Mouse (Mus musculus): ENCODE results near the gene Sall1. TPM values are rescaled to one million over a fixed set of nuclear protein-coding genes. Genes with fewer than 3 reads are reported as not detected.
A peak's percentile ranks its signal among the peaks of the same experiment; 100 is the strongest.

The Sall1 gene
- total and polyA plus RNA-seq, 3 experiments = 0.05 TPM; not detected in 2

- no peak for ATAC-seq (ENCODE audit: extremely low read depth, insufficient number of reproducible peaks, low FRiP score, poor library complexity, severe bottlenecking)
- H3K4me3 ChIP-seq (ENCODE audit: low read depth, low read length) = no peak overlapping the region; the same call in 1 of the 2 replicates
These were observed 3.1 kb downstream of the Sall1 start for GRCm38 (mm10) chr8:89040751-89041420.

GRCm38 (mm10) chr8:89039890-89040289 lies 4.1 kb downstream of the Sall1 start:
- peaks cover 52% of the 10 kb centered on the region for H3K9me3 ChIP-seq (replicated peaks)
- ATAC-seq (ENCODE audit: extremely low read depth, insufficient number of reproducible peaks, low FRiP score, poor library complexity, severe bottlenecking) (no peak), DNase-seq (ENCODE audit: low spot score) (no peak)
- no peak overlapping the region for H3K4me3 ChIP-seq (ENCODE audit: low read depth, low read length)
- H3K36me3 ChIP-seq (replicated peaks) = no peaks in the 10 kb centered on the region
- TF ChIP-seq GATA2 (IDR thresholded peaks at IDR 0.05; ENCODE audit: borderline replicate concordance, low read depth, low read length) (no peak), POLR2AphosphoS5 (IDR thresholded peaks at IDR 0.05; ENCODE audit: insufficient replicate concordance, low read depth, low read length) (no peak), GATA1 (IDR thresholded peaks at IDR 0.05; ENCODE audit: borderline replicate concordance, low read length) (no peak), CTCF (IDR thresholded peaks at IDR 0.05; ENCODE audit: low read depth, low read length) (no peak), TAL1 (conservative IDR thresholded peaks at IDR 0.05; ENCODE audit: low read depth, low read length) (no peak)
- no peaks in the 10 kb centered on the region for H3K27me3 ChIP-seq (ENCODE audit: insufficient read depth, low read length)
- no peaks in the 10 kb centered on the region for H3K4me1 ChIP-seq (ENCODE audit: insufficient read depth, low read depth, low read length)

More at GRCm38 (mm10) chr8:89040751-89041420, 3.1 kb downstream of the Sall1 start:
- TF ChIP-seq GATA1 (IDR thresholded peaks at IDR 0.05; ENCODE audit: borderline replicate concordance, low read length) = no peak
- TF ChIP-seq POLR2AphosphoS5 (IDR thresholded peaks at IDR 0.05; ENCODE audit: insufficient replicate concordance, low read depth, low read length) = no peak
- Histone ChIP-seq H3K36me3 (replicated peaks) (no peaks in the 10 kb centered on the region), H3K27me3 (ENCODE audit: insufficient read depth, low read length) (no peaks in the 10 kb centered on the region), H3K9me3 (replicated peaks) (peaks cover 62% of the 10 kb centered on the region), H3K4me1 (ENCODE audit: insufficient read depth, low read depth, low read length) (no peaks in the 10 kb centered on the region)
- DNase-seq (ENCODE audit: low spot score) = no peak

GRCm38 (mm10) chr8:89038920-89039319 lies 5.0 kb downstream of the Sall1 start:
- ATAC-seq (ENCODE audit: extremely low read depth, insufficient number of reproducible peaks, low FRiP score, poor library complexity, severe bottlenecking) (no peak), DNase-seq (ENCODE audit: low spot score) (no peak)
- TF ChIP-seq GATA2 (IDR thresholded peaks at IDR 0.05; ENCODE audit: borderline replicate concordance, low read depth, low read length) (no peak), GATA1 (IDR thresholded peaks at IDR 0.05; ENCODE audit: borderline replicate concordance, low read length) (no peak), TAL1 (conservative IDR thresholded peaks at IDR 0.05; ENCODE audit: low read depth, low read length) (no peak), CTCF (IDR thresholded peaks at IDR 0.05; ENCODE audit: low read depth, low read length) (no peak)
- Histone ChIP-seq H3K27me3 (ENCODE audit: insufficient read depth, low read length) (no peaks in the 10 kb centered on the region), H3K9me3 (replicated peaks) (peaks cover 48% of the 10 kb centered on the region), H3K4me3 (ENCODE audit: low read depth, low read length) (no peak overlapping the region), H3K36me3 (replicated peaks) (no peaks in the 10 kb centered on the region), H3K4me1 (ENCODE audit: insufficient read depth, low read depth, low read length) (no peaks in the 10 kb centered on the region)

GRCm38 (mm10) chr8:89037536-89038236 lies 6.3 kb downstream of the Sall1 start:
- Histone ChIP-seq H3K36me3 (replicated peaks) (no peaks in the 10 kb centered on the region), H3K9me3 (replicated peaks) (peaks cover 44% of the 10 kb centered on the region), H3K4me1 (ENCODE audit: insufficient read depth, low read depth, low read length) (no peaks in the 10 kb centered on the region), H3K27me3 (ENCODE audit: insufficient read depth, low read length) (no peaks in the 10 kb centered on the region), H3K4me3 (ENCODE audit: low read depth, low read length) (no peak overlapping the region)
- TF ChIP-seq POLR2AphosphoS5 (IDR thresholded peaks at IDR 0.05; ENCODE audit: insufficient replicate concordance, low read depth, low read length) (no peak), TAL1 (conservative IDR thresholded peaks at IDR 0.05; ENCODE audit: low read depth, low read length) (no peak), CTCF (IDR thresholded peaks at IDR 0.05; ENCODE audit: low read depth, low read length) (no peak), GATA2 (IDR thresholded peaks at IDR 0.05; ENCODE audit: borderline replicate concordance, low read depth, low read length) (no peak), GATA1 (IDR thresholded peaks at IDR 0.05; ENCODE audit: borderline replicate concordance, low read length) (no peak)
- ATAC-seq (ENCODE audit: extremely low read depth, insufficient number of reproducible peaks, low FRiP score, poor library complexity, severe bottlenecking) (no peak), DNase-seq (ENCODE audit: low spot score) (no peak)

- ATAC-seq (ENCODE audit: extremely low read depth, insufficient number of reproducible peaks, low FRiP score, poor library complexity, severe bottlenecking) (no peak), DNase-seq (ENCODE audit: low spot score) (no peak)
- Histone ChIP-seq H3K27me3 (ENCODE audit: insufficient read depth, low read length) (no peaks in the 10 kb centered on the region), H3K9me3 (replicated peaks) (peaks cover 62% of the 10 kb centered on the region), H3K4me1 (ENCODE audit: insufficient read depth, low read depth, low read length) (no peaks in the 10 kb centered on the region), H3K36me3 (replicated peaks) (no peaks in the 10 kb centered on the region), H3K4me3 (ENCODE audit: low read depth, low read length) (peak overlapping the region; percentile 6; the same call in 1 of the 2 replicates)
- TF ChIP-seq POLR2AphosphoS5 (IDR thresholded peaks at IDR 0.05; ENCODE audit: insufficient replicate concordance, low read depth, low read length) (no peak), TAL1 (conservative IDR thresholded peaks at IDR 0.05; ENCODE audit: low read depth, low read length) (no peak), CTCF (IDR thresholded peaks at IDR 0.05; ENCODE audit: low read depth, low read length) (no peak), GATA1 (IDR thresholded peaks at IDR 0.05; ENCODE audit: borderline replicate concordance, low read length) (no peak), GATA2 (IDR thresholded peaks at IDR 0.05; ENCODE audit: borderline replicate concordance, low read depth, low read length) (no peak)
These were observed 11.6 kb downstream of the Sall1 start for GRCm38 (mm10) chr8:89032412-89032811.

- no peaks in the 10 kb centered on the region for H3K27me3 ChIP-seq (ENCODE audit: insufficient read depth, low read length)
- H3K4me3 ChIP-seq (ENCODE audit: low read depth, low read length) = no peak overlapping the region
- TF ChIP-seq TAL1 (conservative IDR thresholded peaks at IDR 0.05; ENCODE audit: low read depth, low read length) = no peak
- no peak for TF ChIP-seq GATA2 (IDR thresholded peaks at IDR 0.05; ENCODE audit: borderline replicate concordance, low read depth, low read length)
- no peak for TF ChIP-seq POLR2AphosphoS5 (IDR thresholded peaks at IDR 0.05; ENCODE audit: insufficient replicate concordance, low read depth, low read length)
- no peak for TF ChIP-seq CTCF (IDR thresholded peaks at IDR 0.05; ENCODE audit: low read depth, low read length)
- TF ChIP-seq GATA1 (IDR thresholded peaks at IDR 0.05; ENCODE audit: borderline replicate concordance, low read length) = no peak
- peaks cover 71% of the 10 kb centered on the region for H3K9me3 ChIP-seq (replicated peaks)
- DNase-seq (ENCODE audit: low spot score) = no peak
- H3K36me3 ChIP-seq (replicated peaks) = no peaks in the 10 kb centered on the region
- no peak for ATAC-seq (ENCODE audit: extremely low read depth, insufficient number of reproducible peaks, low FRiP score, poor library complexity, severe bottlenecking)
- no peaks in the 10 kb centered on the region for H3K4me1 ChIP-seq (ENCODE audit: insufficient read depth, low read depth, low read length)
These were observed 15.8 kb downstream of the Sall1 start for GRCm38 (mm10) chr8:89028156-89028555.
